Mouse (Mus musculus): ENCODE measurements around the gene Irs2. TPM values are rescaled to one million over a fixed set of nuclear protein-coding genes. Genes with fewer than 3 reads are reported as not detected.

Irs2 gene
- total RNA-seq, 1 experiment = 13.9 TPM

DNA sequence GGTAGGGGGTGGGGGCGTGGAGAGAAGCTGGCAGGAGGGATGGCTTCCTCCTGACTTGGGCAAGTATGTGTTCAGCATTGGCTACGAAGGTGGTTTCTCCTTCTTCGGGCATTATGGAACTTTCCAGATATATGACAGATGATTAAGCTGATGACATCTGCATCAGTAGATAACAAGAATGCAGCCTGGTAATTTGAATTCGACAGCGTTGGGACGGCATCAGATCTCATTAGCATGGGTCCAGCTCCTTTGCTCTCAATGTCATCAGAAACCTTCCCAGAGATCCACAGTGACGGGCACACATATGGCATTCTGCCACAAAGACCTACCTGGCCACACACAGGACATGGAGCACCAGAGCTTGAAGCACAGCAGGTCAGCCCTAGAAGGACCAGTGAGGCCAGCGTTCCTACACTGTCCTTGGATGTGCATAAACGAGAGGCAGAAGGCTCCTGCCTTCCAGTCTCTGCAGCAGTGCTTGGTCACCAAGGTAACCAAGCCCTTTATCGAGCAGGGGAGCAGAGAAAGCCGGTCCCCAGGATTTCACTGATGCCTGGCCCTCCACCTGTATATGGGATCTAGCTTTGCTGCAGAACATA, 29.0 kb downstream of the Irs2 start:
- no peaks in the 10 kb centered on the region for H3K9me3 ChIP-seq (ENCODE audit: control insufficient read depth, insufficient read depth, low read depth, low read length)
- no peak overlapping the region for H3K9ac ChIP-seq (ENCODE audit: insufficient read depth, low read depth, low read length, poor library complexity, severe bottlenecking)
- DNase-seq (ENCODE audit: low read depth, low spot score) = no peak
- no peaks in the 10 kb centered on the region for H3K4me1 ChIP-seq (ENCODE audit: control insufficient read depth in 2 of 2, insufficient read depth in 2 of 2, low read length in 2 of 2, poor library complexity in 1 of 2)
- H3K27ac ChIP-seq (ENCODE audit: insufficient read depth, low read depth, low read length, poor library complexity, severe bottlenecking) = no peak overlapping the region
- H3K4me3 ChIP-seq (ENCODE audit: insufficient read depth in 1 of 2, low read depth in 1 of 2, low read length in 2 of 2, poor library complexity in 1 of 2, severe bottlenecking in 1 of 2) = no peak overlapping the region
- in situ Hi-C loops (cut with MboI; ENCODE audit: low sequenced_read_pairs in 2 of 2, unreplicated experiment in 2 of 2) = no loop called here
- no peak for TF ChIP-seq CHD2 (IDR thresholded peaks at IDR 0.05; ENCODE audit: low read depth, low read length)
- TF ChIP-seq HCFC1 (IDR thresholded peaks at IDR 0.05; ENCODE audit: borderline replicate concordance, insufficient read depth, low read length) = no peak
- TF ChIP-seq ZNF384 (IDR thresholded peaks at IDR 0.05; ENCODE audit: low read depth, low read length) = no peak
- TF ChIP-seq ZC3H11A (IDR thresholded peaks at IDR 0.05; ENCODE audit: borderline replicate concordance, low read depth, low read length) = no peak
- TF ChIP-seq MAFK (IDR thresholded peaks at IDR 0.05; ENCODE audit: insufficient read depth, low read depth, low read length) = no peak
- H3K36me3 ChIP-seq (ENCODE audit: control insufficient read depth, insufficient read depth, low read length, poor library complexity, severe bottlenecking) = no peaks in the 10 kb centered on the region; the same call in 1 of the 2 replicates

DNA sequence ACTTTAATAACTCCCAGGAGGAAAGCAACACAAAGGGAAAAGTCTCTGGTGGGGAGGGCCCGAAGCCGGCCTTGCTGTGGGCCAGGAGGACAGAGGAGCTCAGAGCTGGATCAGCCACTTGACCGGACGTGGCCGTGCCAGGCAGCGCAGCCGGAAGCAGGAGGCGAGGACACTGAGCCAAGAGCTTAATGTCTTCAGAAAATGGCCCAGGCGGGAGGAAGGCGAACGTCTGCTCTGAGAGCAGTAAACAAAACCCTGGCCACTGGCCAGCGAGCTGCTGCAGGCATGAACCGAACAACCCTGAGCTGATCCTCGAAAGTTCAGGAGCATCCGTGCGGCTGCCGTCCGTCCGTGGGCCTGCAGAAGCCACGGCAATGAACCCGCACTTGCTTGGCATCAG, 29.9 kb downstream of the Irs2 start:
- DNase-seq (ENCODE audit: low read depth, low spot score) = no peak
- Histone ChIP-seq H3K36me3 (ENCODE audit: control insufficient read depth, insufficient read depth, low read length, poor library complexity, severe bottlenecking) (no peaks in the 10 kb centered on the region), H3K9ac (ENCODE audit: insufficient read depth, low read depth, low read length, poor library complexity, severe bottlenecking) (no peak overlapping the region), H3K4me3 (ENCODE audit: insufficient read depth in 1 of 2, low read depth in 1 of 2, low read length in 2 of 2, poor library complexity in 1 of 2, severe bottlenecking in 1 of 2) (no peak overlapping the region), H3K4me1 (ENCODE audit: control insufficient read depth in 2 of 2, insufficient read depth in 2 of 2, low read length in 2 of 2, poor library complexity in 1 of 2) (no peaks in the 10 kb centered on the region), H3K9me3 (ENCODE audit: control insufficient read depth, insufficient read depth, low read depth, low read length) (no peaks in the 10 kb centered on the region), H3K27ac (ENCODE audit: insufficient read depth, low read depth, low read length, poor library complexity, severe bottlenecking) (no peak overlapping the region)
- TF ChIP-seq MAFK (IDR thresholded peaks at IDR 0.05; ENCODE audit: insufficient read depth, low read depth, low read length) = no peak
- no peak for TF ChIP-seq CHD2 (IDR thresholded peaks at IDR 0.05; ENCODE audit: low read depth, low read length)
- TF ChIP-seq ZNF384 (IDR thresholded peaks at IDR 0.05; ENCODE audit: low read depth, low read length) = no peak
- no peak for TF ChIP-seq HCFC1 (IDR thresholded peaks at IDR 0.05; ENCODE audit: borderline replicate concordance, insufficient read depth, low read length)
- TF ChIP-seq ZC3H11A (IDR thresholded peaks at IDR 0.05; ENCODE audit: borderline replicate concordance, low read depth, low read length) = no peak
- in situ Hi-C loops (cut with MboI; ENCODE audit: low sequenced_read_pairs in 2 of 2, unreplicated experiment in 2 of 2) = no loop called here

DNA sequence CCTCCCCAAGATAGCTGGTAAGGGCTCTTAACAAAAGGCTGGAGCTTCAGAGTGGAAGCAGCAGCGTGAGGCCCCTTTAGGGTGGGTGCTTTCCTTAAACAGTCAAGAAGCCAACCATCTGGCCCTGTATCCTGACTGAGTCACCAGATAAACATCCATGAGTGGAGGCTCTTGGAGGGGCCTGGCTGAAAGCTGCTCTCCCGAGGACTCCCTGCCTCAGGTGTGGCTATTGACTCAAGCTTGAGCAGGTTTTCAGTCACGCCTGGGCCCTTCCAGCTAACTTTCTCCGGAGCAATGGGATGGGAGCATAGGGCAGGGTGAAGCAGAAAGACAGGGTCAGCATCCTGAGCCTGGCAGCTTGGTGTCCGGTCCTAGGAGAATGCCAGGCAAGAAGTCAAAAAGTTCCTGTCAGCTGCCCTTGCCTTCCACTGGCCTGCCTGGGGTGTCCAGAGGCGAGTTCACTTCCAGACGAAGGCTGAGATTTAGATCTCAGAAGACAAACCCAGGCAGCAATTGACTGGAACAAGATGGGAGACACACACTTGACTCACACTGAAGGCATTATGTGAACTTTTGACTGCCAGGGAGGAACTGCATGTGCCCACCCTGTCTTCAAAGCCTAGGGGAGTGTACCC, 30.4 kb downstream of the Irs2 start:
- no peaks in the 10 kb centered on the region for H3K36me3 ChIP-seq (ENCODE audit: control insufficient read depth, insufficient read depth, low read length, poor library complexity, severe bottlenecking)
- TF ChIP-seq ZC3H11A (IDR thresholded peaks at IDR 0.05; ENCODE audit: borderline replicate concordance, low read depth, low read length) = no peak
- no peak for TF ChIP-seq HCFC1 (IDR thresholded peaks at IDR 0.05; ENCODE audit: borderline replicate concordance, insufficient read depth, low read length)
- no peak for TF ChIP-seq CHD2 (IDR thresholded peaks at IDR 0.05; ENCODE audit: low read depth, low read length)
- TF ChIP-seq ZNF384 (IDR thresholded peaks at IDR 0.05; ENCODE audit: low read depth, low read length) = no peak
- no peak for TF ChIP-seq MAFK (IDR thresholded peaks at IDR 0.05; ENCODE audit: insufficient read depth, low read depth, low read length)
- no peak overlapping the region for H3K4me3 ChIP-seq (ENCODE audit: insufficient read depth in 1 of 2, low read depth in 1 of 2, low read length in 2 of 2, poor library complexity in 1 of 2, severe bottlenecking in 1 of 2)
- no peaks in the 10 kb centered on the region for H3K9me3 ChIP-seq (ENCODE audit: control insufficient read depth, insufficient read depth, low read depth, low read length)
- in situ Hi-C loops (cut with MboI; ENCODE audit: low sequenced_read_pairs in 2 of 2, unreplicated experiment in 2 of 2) = no loop called here
- 0 out of 4 replicates have a peak, but pooled peaks cover 0 to 2% of the 10 kb centered on the region in 2 experiments for H3K4me1 ChIP-seq (ENCODE audit: control insufficient read depth in 2 of 2, insufficient read depth in 2 of 2, low read length in 2 of 2, poor library complexity in 1 of 2)
- no peak for DNase-seq (ENCODE audit: low read depth, low spot score)
- no peak overlapping the region for H3K9ac ChIP-seq (ENCODE audit: insufficient read depth, low read depth, low read length, poor library complexity, severe bottlenecking)
- H3K27ac ChIP-seq (ENCODE audit: insufficient read depth, low read depth, low read length, poor library complexity, severe bottlenecking) = no peak overlapping the region

DNA sequence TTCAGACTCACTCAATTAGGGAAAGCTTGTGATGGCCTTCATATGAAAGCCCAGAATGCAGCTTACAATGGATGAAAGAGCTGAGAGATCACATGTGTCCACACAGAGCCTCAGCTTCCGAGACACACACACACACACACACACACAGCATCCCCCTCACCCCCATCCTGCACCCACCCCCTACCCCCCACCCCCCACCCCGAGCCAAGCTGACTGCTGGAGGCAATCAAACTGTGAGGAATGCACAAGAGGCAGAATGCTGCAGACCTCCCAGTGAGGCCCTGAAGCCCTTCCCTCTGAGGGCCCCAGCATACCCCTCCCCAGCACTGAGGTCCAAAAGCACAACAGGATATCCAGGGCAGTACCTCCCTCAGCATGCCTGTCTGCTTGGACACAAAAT, 33.6 kb downstream of the Irs2 start:
- TF ChIP-seq HCFC1 (IDR thresholded peaks at IDR 0.05; ENCODE audit: borderline replicate concordance, insufficient read depth, low read length) (no peak), ZNF384 (IDR thresholded peaks at IDR 0.05; ENCODE audit: low read depth, low read length) (no peak), ZC3H11A (IDR thresholded peaks at IDR 0.05; ENCODE audit: borderline replicate concordance, low read depth, low read length) (no peak), CHD2 (IDR thresholded peaks at IDR 0.05; ENCODE audit: low read depth, low read length) (no peak), MAFK (IDR thresholded peaks at IDR 0.05; ENCODE audit: insufficient read depth, low read depth, low read length) (no peak)
- no peak for DNase-seq (ENCODE audit: low read depth, low spot score)
- H3K4me1 ChIP-seq (ENCODE audit: control insufficient read depth in 2 of 2, insufficient read depth in 2 of 2, low read length in 2 of 2, poor library complexity in 1 of 2) = peaks cover 0 to 8% of the 10 kb centered on the region in 2 experiments; a peak in 2 of 4 replicates
- no peaks in the 10 kb centered on the region for H3K36me3 ChIP-seq (ENCODE audit: control insufficient read depth, insufficient read depth, low read length, poor library complexity, severe bottlenecking)
- H3K27ac ChIP-seq (ENCODE audit: insufficient read depth, low read depth, low read length, poor library complexity, severe bottlenecking) = no peak overlapping the region
- H3K9ac ChIP-seq (ENCODE audit: insufficient read depth, low read depth, low read length, poor library complexity, severe bottlenecking) = no peak overlapping the region
- in situ Hi-C loops (cut with MboI; ENCODE audit: low sequenced_read_pairs in 2 of 2, unreplicated experiment in 2 of 2) = no loop called here
- H3K9me3 ChIP-seq (ENCODE audit: control insufficient read depth, insufficient read depth, low read depth, low read length) = no peaks in the 10 kb centered on the region
- no peak overlapping the region for H3K4me3 ChIP-seq (ENCODE audit: insufficient read depth in 1 of 2, low read depth in 1 of 2, low read length in 2 of 2, poor library complexity in 1 of 2, severe bottlenecking in 1 of 2)
